Mouse (Mus musculus) cerebellum, adult 9-11 months (tissue): Measurements from ENCODE around the gene Auts2.

Experiments used
- DNase-seq: peaks from one replicate; pipeline ENCODE4 v3.0.0; 2022

Auts2 gene

GRCm38 (mm10) chr5:131643176-131644174 lies 899.7 kb downstream of the Auts2 start:
- DNase-seq: peak; percentile 30

GRCm38 (mm10) chr5:131642752-131643151 lies 900.4 kb downstream of the Auts2 start:
- DNase-seq: no peak

- DNase-seq: no peak
Observed at GRCm38 (mm10) chr5:131636431-131636830, 906.7 kb downstream of the Auts2 start.

- DNase-seq: no peak
Observed at GRCm38 (mm10) chr5:131634731-131635130, 908.4 kb downstream of the Auts2 start.

GRCm38 (mm10) chr5:131631998-131632379 lies 911.2 kb downstream of the Auts2 start:
- DNase-seq: no peak

- DNase-seq: no peak
Observed at GRCm38 (mm10) chr5:131631038-131631997, 911.8 kb downstream of the Auts2 start.

GRCm38 (mm10) chr5:131630577-131630976 lies 912.6 kb downstream of the Auts2 start:
- no peak for DNase-seq

GRCm38 (mm10) chr5:131616113-131616876 lies 926.8 kb downstream of the Auts2 start:
- DNase-seq: no peak

GRCm38 (mm10) chr5:131614238-131614637 lies 928.9 kb downstream of the Auts2 start:
- no peak for DNase-seq

GRCm38 (mm10) chr5:131613301-131613700 lies 929.8 kb downstream of the Auts2 start:
- no peak for DNase-seq

- no peak for DNase-seq
Observed at GRCm38 (mm10) chr5:131610702-131611101, 932.4 kb downstream of the Auts2 start.

- no peak for DNase-seq
Observed at GRCm38 (mm10) chr5:131606786-131607185, 936.4 kb downstream of the Auts2 start.

- no peak for DNase-seq
Observed at GRCm38 (mm10) chr5:131601934-131602692, 941.0 kb downstream of the Auts2 start.

GRCm38 (mm10) chr5:131600325-131601125 lies 942.6 kb downstream of the Auts2 start:
- DNase-seq: peak; percentile 63

- no peak for DNase-seq
Observed at GRCm38 (mm10) chr5:131597503-131597902, 945.6 kb downstream of the Auts2 start.

GRCm38 (mm10) chr5:131596591-131596990 lies 946.6 kb downstream of the Auts2 start:
- DNase-seq: no peak

- DNase-seq: no peak
Observed at GRCm38 (mm10) chr5:131595730-131596129, 947.4 kb downstream of the Auts2 start.

GRCm38 (mm10) chr5:131594597-131594996 lies 948.5 kb downstream of the Auts2 start:
- DNase-seq: no peak

- no peak for DNase-seq
Observed at GRCm38 (mm10) chr5:131593261-131593660, 949.9 kb downstream of the Auts2 start.

GRCm38 (mm10) chr5:131589948-131590467 lies 953.1 kb downstream of the Auts2 start:
- DNase-seq: no peak

- no peak for DNase-seq
Observed at GRCm38 (mm10) chr5:131586332-131586700, 956.8 kb downstream of the Auts2 start.
